Mouse (Mus musculus) heart, postnatal 14 days (tissue): ENCODE measurements around the gene Ryr2. TPM values are rescaled to one million over a fixed set of nuclear protein-coding genes. Genes with fewer than 3 reads are reported as not detected.
"Not testable (repeated sequence)": the region's sequence is repeated elsewhere in the genome, so short reads cannot be mapped to it uniquely, and the experiment has no call there.

Experiments used
- DNase-seq, 2 experiments: peaks; one replicate each; pipeline ENCODE4 v3.0.0; 2021 to 2022
- intact Hi-C: fragments of 180-260 bp; cut with DNase I; formaldehyde crosslinking; loops from one replicate; pipeline ENCODE4 v1.15.1; 2025
- total RNA-seq, 2 experiments: library from RNA; stranded (reverse); gene quantifications; 2 replicates each; pipeline ENCODE4 v1.2.3; 2021

The Ryr2 gene
- total RNA-seq, 2 experiments from 2014 or later, result 977 to 1,003 TPM

DNA sequence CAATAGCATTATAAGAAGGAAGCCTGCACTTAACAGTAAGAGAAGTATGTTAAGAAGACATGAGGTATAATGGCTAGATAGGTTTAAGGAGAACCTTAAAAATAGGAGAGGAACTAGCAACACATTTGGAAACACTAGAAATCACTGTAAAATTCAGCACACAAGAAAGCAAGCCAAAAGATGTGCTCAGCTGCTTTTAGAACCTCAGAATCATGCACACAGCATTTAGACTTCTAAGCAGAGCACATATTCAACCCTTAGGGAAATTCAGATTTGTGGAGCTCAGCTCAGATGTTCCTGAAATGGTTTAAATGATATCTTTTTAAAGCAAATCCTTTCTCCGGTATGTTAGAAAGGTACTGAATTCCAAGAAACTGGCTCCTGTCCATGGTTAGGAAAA, 461.9 kb downstream of the Ryr2 start:
- DNase-seq, result no peak
- intact Hi-C loops, result no loop called here

DNA sequence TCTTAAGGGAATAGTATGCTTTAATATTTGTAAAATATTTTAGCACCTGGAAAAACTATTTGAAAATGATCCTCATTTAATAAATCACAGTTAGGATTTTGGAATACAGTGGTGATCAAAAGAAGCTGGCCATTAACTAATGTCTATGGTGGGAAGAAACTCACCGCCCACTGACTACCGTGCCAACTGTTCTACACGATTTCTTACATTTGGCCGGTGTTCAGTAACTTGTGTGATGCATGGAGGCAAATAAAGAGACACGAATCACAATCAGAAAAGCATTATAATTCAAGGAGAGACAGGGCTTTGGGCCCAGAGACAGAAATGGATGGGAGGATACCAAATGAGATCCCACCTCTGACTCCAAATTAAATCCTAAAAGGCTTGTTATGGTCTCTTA, 470.4 kb downstream of the Ryr2 start:
- no peak for DNase-seq
- intact Hi-C loops, result no loop called here

DNA sequence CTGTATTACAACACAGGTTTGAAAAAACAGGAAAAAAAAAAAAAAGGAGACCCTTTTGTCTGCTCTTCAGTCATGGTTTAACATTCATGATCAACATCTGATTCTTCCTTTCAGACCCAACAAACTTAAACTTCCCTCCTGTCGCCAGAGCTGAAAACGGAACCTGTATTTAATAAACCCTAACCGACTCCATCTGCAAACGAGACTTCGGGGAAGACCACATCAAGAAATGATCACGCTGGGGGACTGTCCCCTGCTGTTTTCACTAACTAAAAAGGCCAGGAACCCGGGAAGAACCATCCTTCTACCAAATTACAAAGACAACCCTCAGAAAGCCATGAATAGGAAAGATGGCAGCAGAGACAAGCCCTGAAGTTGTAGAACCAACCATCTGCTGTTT, 482.2 kb downstream of the Ryr2 start:
- intact Hi-C loops, result no loop called here
- no peak for DNase-seq

- peak; percentile 11 to 15 for DNase-seq
- intact Hi-C loops, result no loop called here
Observed at GRCm38 (mm10) chr13:11595431-11595830, 511.3 kb downstream of the Ryr2 start.

DNA sequence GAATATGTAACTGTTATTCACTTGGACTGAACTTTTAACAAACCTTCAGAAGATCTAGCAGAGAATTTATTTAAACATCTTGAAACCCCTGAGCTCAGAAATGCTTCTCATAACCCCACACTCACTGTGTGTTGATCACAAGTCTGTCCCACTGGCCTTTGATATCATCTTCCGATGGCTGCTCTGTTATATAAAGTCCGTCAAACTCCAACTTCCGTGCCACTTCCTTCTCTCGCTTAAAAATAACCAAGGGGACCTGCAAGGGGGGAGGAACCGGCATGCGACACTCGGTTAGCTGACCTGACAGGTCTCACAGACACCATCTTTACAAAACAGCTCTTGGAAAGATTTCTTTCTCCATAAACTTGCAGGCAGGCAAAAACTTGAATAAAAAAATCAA, 521.5 kb downstream of the Ryr2 start:
- no peak for DNase-seq
- intact Hi-C loops, result no loop called here

DNA sequence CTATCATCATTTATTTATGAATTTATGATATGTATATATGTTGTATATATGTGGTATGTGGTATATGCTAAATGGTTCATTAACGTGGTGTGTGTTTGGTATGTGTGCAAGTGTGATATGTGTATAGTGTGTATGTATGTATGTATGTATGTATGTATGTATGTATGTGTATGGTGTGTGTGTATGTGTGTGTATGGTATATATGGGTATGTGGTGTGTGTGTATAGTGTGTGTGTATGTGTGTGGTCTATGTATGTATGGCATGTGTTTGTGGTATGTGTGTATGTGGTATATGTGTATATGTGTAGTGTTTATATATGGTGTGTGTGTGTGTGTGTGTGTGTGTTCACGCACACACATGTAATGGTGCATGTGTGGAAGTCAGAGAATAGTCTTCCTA, 534.2 kb downstream of the Ryr2 start:
- intact Hi-C loops, result no loop called here
- no peak for DNase-seq

DNA sequence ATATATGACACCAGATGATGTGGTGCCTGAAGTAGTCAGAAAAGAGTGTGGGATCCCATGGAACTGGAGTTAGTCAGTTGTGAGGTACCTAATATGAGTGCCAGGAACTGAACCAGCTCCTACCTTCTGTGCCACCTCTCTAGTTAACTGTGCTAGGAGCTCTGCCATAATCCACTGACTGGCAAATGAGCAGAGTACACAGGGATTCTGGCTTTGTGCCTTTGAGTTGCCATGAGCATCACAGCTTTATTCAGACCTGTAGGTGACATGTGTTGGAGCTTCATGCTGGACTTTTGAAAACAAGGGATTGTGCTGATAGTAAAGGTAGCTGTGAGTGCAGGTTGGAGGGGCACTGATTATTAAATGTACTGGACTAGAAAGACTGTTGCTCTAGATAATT, 539.4 kb downstream of the Ryr2 start:
- intact Hi-C loops, result no loop called here
- no peak for DNase-seq

- no peak for DNase-seq
- intact Hi-C loops, result no loop called here
Observed at GRCm38 (mm10) chr13:11566486-11566885, 540.3 kb downstream of the Ryr2 start.

DNA sequence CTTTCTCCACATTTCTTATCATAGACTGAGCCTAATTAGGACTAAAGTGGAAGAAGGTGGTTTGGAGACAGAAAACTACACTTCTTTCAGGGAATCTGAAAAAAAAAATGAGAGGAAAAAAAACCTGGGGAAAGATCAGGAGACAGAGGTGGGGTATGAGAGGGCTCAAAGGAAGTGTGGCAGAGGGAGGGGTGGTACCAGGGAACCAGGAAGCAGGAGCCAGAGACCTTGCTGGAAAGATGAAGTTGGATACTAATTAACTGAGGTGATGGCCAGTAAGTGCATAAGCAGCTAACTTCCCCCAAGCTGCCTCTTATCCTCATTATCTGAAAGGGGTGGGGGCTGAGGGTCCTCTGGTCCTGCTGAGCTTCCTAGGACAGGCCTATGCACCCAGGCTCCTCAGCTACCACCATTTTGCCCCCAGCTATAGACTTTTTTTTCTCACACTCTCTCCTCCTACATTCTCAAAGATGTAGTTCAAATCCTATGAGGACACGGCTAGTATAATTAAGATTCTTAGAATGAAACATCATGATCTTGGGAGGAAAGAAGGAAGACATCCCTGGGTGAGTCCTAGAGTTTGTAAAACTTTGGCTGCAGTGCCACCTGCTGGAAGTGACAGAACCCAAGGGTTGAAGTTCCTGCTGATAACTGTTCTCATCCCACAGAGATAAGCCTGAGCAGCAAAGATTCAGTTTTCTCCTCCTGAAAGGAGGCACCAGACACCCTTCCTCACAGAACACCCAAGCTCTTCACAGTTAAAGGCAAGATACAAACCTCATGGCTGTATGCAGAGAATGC, 543.3 kb downstream of the Ryr2 start:
- intact Hi-C loops, result loop anchor here (1.0 to 2.0 kb wide), 2 partner anchors 623 to 1681 kb away; no protein-coding TSS in a partner anchor
- DNase-seq, result peak; percentile 60 to 75

GRCm38 (mm10) chr13:11549644-11550043, 557.1 kb downstream of the Ryr2 start:
- intact Hi-C loops, result no loop called here
- DNase-seq, result no peak

GRCm38 (mm10) chr13:11549136-11549535, 557.6 kb downstream of the Ryr2 start:
- intact Hi-C loops, DNase-seq: not testable (repeated sequence)

DNA sequence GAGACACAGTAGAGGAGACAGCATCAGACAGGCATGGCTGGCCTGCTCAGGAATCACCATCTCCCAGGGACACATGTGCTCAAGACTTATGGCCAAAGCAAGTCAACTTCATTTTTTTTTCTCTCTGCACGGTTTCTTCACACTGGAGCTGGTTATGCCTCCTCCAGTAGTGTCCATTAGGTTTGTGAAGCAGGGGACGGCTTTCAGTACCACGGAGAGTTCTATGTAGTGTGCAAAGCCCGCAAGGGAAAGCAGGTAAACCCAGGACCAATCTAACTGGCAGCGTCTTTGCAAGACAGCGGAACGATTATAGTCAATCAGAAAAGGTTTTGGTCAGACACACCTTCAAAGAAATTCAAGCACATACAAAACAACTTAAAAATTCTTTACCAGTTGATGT, 560.9 kb downstream of the Ryr2 start:
- intact Hi-C loops, result no loop called here
- no peak for DNase-seq

- no peak for DNase-seq
- intact Hi-C loops, result no loop called here
Observed at GRCm38 (mm10) chr13:11542546-11542945, 564.2 kb downstream of the Ryr2 start.

DNA sequence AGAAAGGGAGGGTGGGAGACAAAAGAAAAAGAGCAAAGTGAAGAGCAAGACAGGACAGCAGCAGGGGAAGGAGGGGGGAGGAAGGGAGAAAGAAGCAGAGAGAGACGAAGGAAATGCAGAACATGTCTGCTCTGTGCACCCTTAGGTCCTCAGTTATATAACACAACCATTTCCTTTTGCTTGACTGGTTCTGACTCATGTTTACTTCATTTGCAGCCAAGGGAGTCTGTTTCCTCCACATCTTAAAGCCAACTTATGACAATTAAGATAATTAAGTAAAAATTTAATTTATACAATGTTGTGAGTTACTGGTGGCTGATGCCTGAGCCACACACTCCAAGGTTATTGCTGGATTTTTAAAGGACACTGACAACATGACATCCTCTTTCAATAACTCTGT, 569.9 kb downstream of the Ryr2 start:
- DNase-seq, result no peak

DNA sequence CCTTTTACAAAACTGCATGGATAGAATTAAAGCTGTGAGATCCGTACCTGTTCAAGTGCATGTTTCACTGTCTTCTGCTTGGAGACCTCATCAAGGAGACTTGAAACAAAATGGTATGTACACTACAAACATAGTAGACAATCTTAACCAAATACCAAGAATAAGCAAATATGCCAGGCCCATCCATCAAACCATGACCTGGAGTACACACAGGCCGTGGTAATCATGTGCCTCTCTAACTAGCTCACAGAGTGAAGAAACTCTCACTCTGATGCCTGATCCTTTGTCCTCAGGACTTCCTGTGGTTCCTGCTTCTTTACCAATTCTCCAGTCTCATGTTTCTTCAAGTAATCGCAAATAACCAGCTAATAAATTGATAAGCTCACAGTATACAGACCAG, 570.9 kb downstream of the Ryr2 start:
- DNase-seq, result no peak
- intact Hi-C loops, result no loop called here

More for the DNA sequence above, 569.9 kb downstream of the Ryr2 start:
- intact Hi-C loops, result no loop called here

DNA sequence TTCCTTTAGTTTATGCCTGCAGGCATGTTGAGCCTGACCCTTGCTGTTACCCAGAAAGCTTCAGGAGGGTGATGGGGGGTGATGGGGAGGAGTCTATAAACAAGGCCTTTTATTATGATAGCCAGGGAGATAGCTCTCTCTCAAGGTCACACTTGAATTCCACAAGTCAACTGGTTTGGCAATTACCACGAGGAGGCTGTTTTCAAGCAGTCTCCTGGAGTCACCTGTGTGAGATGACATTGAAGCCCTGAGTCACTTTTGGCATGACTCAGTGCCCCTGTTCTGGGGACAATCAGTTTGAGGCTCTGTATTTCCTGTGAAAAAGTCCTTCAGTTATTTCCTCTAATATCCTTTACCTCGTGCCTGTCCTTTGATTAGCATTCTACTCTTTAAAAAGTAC, 573.5 kb downstream of the Ryr2 start:
- intact Hi-C loops, result no loop called here
- no peak for DNase-seq

DNA sequence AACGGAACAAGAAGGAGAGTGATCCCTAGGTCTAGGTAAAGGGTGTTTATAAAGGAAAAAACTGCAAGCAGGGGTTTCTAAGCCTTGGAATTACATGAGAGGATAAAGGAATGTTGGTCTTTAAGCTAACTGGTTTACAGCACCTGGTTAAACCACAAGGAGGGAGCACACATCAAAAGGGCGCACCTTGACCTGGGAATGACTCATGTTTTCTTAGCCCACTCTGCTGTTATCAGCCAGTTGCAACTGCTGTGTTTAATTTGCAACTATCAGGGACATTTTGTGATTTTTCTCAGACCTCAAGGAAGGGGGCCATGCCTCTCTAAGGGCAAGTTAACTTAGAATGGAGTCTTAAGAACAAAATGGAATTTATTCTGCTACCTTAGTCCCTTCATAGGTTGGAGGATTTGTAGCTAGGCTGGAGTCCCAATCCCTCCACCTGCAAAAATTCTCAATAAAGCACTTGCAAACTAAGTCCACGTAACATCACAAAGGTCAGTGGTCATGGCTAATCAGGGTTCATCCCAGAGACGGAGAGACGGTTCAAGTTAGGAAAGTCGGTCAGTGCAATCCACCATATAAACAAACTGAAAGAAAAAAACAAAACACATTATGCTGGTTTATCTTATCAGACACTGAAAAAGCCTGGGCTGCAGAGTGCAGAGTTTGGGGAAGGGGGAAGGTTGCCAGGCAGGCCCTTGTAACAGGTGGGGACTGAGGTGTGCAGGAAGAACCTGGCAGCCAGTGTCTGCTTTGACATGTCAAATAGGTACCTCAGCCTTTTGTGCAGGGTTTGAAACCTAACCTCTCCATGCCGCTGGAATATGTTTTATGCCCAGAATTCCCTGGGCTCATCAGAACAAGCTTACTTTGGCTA, 574.5 kb downstream of the Ryr2 start:
- no peak for DNase-seq
- intact Hi-C loops, result no loop called here

GRCm38 (mm10) chr13:11523612-11524011, 583.1 kb downstream of the Ryr2 start:
- intact Hi-C loops, result no loop called here
- DNase-seq, result no peak

GRCm38 (mm10) chr13:11520765-11521164, 586.0 kb downstream of the Ryr2 start:
- intact Hi-C loops, result no loop called here
- DNase-seq, result no peak

DNA sequence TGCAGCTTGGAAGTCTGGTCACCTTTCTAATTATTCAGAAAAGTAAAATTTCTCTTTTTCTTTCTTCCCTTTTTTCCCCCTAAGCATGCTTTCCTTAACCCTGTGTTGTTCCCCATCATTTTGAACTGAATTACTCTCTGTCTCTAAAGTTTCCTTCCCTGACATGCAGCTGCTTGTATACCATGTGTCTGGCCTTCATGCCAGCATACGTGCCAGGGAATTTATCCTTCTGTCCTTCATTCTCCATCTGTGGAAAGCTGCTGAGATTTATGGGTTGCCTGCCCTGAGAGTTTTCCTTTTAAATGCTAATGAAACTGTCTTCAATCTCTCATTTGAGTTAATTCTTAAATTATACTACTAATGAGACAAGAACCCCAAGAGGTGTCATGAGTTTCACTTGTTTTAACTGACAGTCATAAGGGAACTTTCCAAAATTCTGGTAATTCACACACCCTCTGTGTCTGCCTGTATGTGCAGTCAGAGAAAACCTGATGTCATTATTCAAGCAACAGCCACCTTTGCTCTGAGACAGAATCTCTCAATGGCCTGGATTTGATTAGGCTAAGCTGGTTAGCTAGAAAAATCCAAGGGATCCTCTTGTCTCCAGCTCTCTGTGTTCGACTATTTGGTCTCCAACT, 595.1 kb downstream of the Ryr2 start:
- no peak for DNase-seq
- intact Hi-C loops, result no loop called here
